In genomic region chr9:40749832-40750620, GRCm38 (mm10) we compare ENCODE assay signal across 8 mouse cellular contexts. TPM values are rescaled to one million over a fixed set of nuclear protein-coding genes. Genes with fewer than 3 reads are reported as not detected.
DNase-seq lines count a peak whose midpoint lies in the region; ATAC-seq lines count a peak whose summit lies in the region.

No protein-coding gene starts in this region.

- DNase-seq in heart, adult 8-10 months (ENCODE audit: low spot score) = peak; percentile 78
- DNase-seq in heart, adult 11 months = no peak
- peak; percentile 64 for DNase-seq in CD4-positive, CD25-positive, alpha-beta regulatory T cell, adult 2 months (ENCODE audit: low read depth, low spot score)
- peak; percentile 62 to 88 for DNase-seq in cerebellum, postnatal 10 days
- DNase-seq in ovary, adult 18-20 months (ENCODE audit: low spot score) = no peak
- no peak for DNase-seq in urinary bladder, postnatal 14 days (ENCODE audit: low spot score)

- ATAC-seq in hematopoietic stem cell, adult 5-6 weeks (replicated peaks in 1 of 2; ENCODE audit: insufficient read depth in 1 of 2, low FRiP score in 2 of 2, low TSS enrichment in 1 of 2, low read depth in 1 of 2, poor library complexity in 2 of 2, severe bottlenecking in 2 of 2) = 0 out of 4 replicates have a peak, but pooled peaks have one; percentile 39 to 42
- peak; percentile 65 for ATAC-seq in megakaryocyte-erythroid progenitor cell, adult 5-6 weeks (replicated peaks; ENCODE audit: low FRiP score, low TSS enrichment, poor library complexity, severe bottlenecking)

RNA-seq across cellular contexts. Expression of gene Hspa8, which starts 50.8 kb away (rescaled TPM):
- 1,000 to 10,000 TPM; 1,176 to 1,889 (median 1,438) TPM for total RNA-seq in heart, adult 8-10 months (2022)
- total RNA-seq in hematopoietic stem cell, adult 5-6 weeks (2017) = 3,790 and 5,329 TPM in 2 replicates
- 3,454 and 3,626 TPM in 2 replicates for total RNA-seq in megakaryocyte-erythroid progenitor cell, adult 5-6 weeks (2014; fragmentation: Nextera tagmentation)
- total RNA-seq in megakaryocyte-erythroid progenitor cell, adult 5-6 weeks (2017) = 5,878 and 7,940 TPM in 2 replicates

Comparison
In these comparisons a context has a peak if more than half of its experiments do, and no peak if none do; other contexts are left out.
1. DNase-seq: peak in heart, adult 8-10 months (single experiment), CD4-positive, CD25-positive, alpha-beta regulatory T cell, adult 2 months (single experiment) and cerebellum, postnatal 10 days (2 of 2); none in heart, adult 11 months (single experiment), ovary, adult 18-20 months (single experiment) and urinary bladder, postnatal 14 days (single experiment).